Mouse (Mus musculus): ENCODE measurements around the gene Slc16a2. TPM values are rescaled to one million over a fixed set of nuclear protein-coding genes. Genes with fewer than 3 reads are reported as not detected.

Gene Slc16a2
- polyA plus RNA-seq, 1 experiment, result 4.2 TPM

- 65% methylated on average over 4 of the region's 4 CpGs for WGBS
- TF ChIP-seq POLR2A (IDR thresholded peaks at IDR 0.05; ENCODE audit: borderline replicate concordance, control insufficient read depth, low read depth, low read length) (no peak), CTCF (IDR thresholded peaks at IDR 0.05; ENCODE audit: control insufficient read depth, insufficient read depth, low read length) (no peak)
- H3K4me3 ChIP-seq (replicated peaks; ENCODE audit: control insufficient read depth, low read depth, low read length), result no peak overlapping the region
These were observed 162.8 kb downstream of the Slc16a2 start for GRCm38 (mm10) chrX:103658985-103659384.

GRCm38 (mm10) chrX:103653021-103653420 is 168.8 kb downstream of the Slc16a2 start:
- no peaks in the 10 kb centered on the region for H3K4me1 ChIP-seq (ENCODE audit: control insufficient read depth, insufficient read depth, low read length)
- H3K27ac ChIP-seq (ENCODE audit: control insufficient read depth, insufficient read depth, low read depth, low read length, poor library complexity), result no peak overlapping the region
- no peak for TF ChIP-seq CTCF (IDR thresholded peaks at IDR 0.05; ENCODE audit: control insufficient read depth, insufficient read depth, low read length)
- no peak for TF ChIP-seq POLR2A (IDR thresholded peaks at IDR 0.05; ENCODE audit: borderline replicate concordance, control insufficient read depth, low read depth, low read length)
- WGBS, result 75% methylated on average over 2 of the region's 2 CpGs
- H3K4me3 ChIP-seq (replicated peaks; ENCODE audit: control insufficient read depth, low read depth, low read length), result no peak overlapping the region

More at GRCm38 (mm10) chrX:103658985-103659384, 162.8 kb downstream of the Slc16a2 start:
- H3K4me1 ChIP-seq (ENCODE audit: control insufficient read depth, insufficient read depth, low read length), result no peaks in the 10 kb centered on the region
- H3K27ac ChIP-seq (ENCODE audit: control insufficient read depth, insufficient read depth, low read depth, low read length, poor library complexity), result no peak overlapping the region

- Histone ChIP-seq H3K4me3 (replicated peaks; ENCODE audit: control insufficient read depth, low read depth, low read length) (no peak overlapping the region), H3K27ac (ENCODE audit: control insufficient read depth, insufficient read depth, low read depth, low read length, poor library complexity) (no peak overlapping the region), H3K4me1 (ENCODE audit: control insufficient read depth, insufficient read depth, low read length) (no peaks in the 10 kb centered on the region)
- WGBS, result 40% methylated on average over 1 of the region's 1 CpGs
- TF ChIP-seq CTCF (IDR thresholded peaks at IDR 0.05; ENCODE audit: control insufficient read depth, insufficient read depth, low read length), result no peak
- no peak for TF ChIP-seq POLR2A (IDR thresholded peaks at IDR 0.05; ENCODE audit: borderline replicate concordance, control insufficient read depth, low read depth, low read length)
These were observed 169.7 kb downstream of the Slc16a2 start for GRCm38 (mm10) chrX:103652048-103652447.

Other genes with a start within 250 kb of the Slc16a2 start
- gene Zcchc13, start 191.4 kb downstream of the Slc16a2 start, polyA plus RNA-seq (2011; ENCODE audit: insufficient read depth, insufficient read length, low replicate concordance, missing spikeins), result 1.4 TPM in 1 of 2 replicates, not detected in the other
- 11.1 and 20.3 TPM in 2 replicates for gene Rlim, start 159.3 kb upstream of the Slc16a2 start, polyA plus RNA-seq (2011; ENCODE audit: insufficient read depth, insufficient read length, low replicate concordance, missing spikeins)